Mouse (Mus musculus): ENCODE data around the gene Rfk.

Rfk gene

DNA sequence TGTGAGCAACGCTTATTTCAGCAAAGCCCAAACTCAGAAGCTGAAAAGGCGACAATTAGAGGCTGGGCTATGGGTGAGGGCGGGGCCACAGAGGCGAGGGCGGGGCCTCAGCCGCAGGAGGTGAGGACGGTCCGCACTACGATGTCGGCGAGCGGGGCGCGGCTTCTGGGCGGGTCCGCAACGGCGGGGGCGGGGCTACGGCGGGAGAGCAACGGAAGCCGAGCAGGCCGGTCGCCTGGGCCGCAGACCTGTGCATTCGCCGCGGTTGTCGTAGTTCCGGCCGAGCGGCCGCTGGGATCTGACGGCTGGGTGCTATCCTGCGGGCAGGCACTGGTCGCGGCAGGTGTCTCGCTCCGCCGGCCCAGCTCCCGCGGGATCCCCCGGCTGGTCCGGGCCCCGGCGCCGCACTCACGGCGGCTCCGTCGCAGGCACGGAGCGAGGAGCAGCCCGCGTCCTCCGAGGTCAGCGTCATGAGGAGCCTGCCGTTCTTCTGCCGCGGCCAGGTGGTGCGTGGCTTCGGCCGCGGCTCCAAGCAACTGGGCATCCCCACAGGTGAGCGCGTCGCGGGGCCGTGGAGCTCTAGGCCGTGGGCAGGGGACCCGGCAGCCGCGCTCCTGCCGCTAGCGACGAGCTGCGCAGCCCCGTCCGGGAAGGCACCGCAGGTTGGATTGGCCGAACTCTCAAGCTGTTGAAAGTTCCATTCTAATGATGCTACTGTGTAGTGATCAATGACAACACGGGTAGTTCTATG lies at the start of gene Rfk:
TSS of gene Rfk (plus strand) at position 203 of the 751 bp plus-strand sequence.
- DNase-seq (ENCODE audit: extremely low spot score, low spot score) = peak; percentile 94

DNA sequence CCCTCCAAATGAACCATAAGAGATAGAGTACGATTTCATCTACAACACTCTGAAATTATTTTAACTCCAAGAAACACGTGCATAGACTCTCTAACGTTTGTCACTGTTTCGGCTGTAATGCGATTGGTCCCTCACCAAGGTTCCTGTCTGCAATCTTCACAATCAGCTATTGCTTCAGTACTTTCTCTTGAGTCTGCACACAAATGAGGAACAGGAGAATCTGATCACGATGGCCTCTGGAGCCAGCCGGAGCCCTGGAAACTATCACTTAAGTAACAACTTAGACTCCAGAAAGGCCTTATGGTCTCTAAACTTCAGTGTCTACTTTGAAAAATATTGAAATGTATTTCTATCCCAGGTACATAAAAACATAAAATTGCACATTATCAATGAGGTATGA lies 49.0 kb upstream of the Rfk start:
- no peak for DNase-seq (ENCODE audit: extremely low spot score, low spot score)

DNA sequence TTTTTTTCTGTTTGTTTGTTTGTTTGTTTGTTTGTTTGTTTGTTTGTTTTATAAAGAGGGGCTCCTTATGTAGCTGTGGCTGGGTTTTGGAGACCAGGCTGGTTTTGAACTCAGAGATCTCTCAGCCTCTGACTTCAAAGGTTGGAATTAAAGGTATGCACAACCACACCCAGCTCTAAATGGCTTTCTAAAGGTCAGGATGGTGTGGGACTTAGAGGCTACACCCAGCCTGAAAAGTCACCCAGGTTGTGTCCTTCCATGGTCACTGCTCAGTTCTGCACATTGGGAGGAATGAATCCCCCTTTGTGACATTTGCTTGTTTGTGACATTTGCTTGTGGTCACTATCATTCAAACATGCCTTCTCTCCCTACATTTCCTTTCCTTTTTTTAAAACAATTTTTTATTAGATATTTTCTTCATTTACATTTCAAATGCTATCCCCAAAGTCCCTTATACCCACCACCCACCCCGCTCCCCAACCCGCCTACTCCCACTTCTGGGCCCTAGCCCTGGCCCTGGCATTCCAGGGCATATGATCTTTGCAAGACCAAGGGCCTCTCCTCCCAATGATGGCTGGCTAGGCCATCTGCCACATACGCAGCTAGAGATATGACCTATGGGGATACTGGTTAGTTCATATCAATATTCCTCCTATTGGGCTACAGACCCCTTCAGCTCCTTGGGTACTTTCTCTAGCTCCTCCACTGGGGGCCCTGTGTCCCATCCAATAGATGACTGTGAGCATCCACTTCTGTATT lies 46.9 kb upstream of the Rfk start:
- DNase-seq (ENCODE audit: extremely low spot score, low spot score) = no peak

DNA sequence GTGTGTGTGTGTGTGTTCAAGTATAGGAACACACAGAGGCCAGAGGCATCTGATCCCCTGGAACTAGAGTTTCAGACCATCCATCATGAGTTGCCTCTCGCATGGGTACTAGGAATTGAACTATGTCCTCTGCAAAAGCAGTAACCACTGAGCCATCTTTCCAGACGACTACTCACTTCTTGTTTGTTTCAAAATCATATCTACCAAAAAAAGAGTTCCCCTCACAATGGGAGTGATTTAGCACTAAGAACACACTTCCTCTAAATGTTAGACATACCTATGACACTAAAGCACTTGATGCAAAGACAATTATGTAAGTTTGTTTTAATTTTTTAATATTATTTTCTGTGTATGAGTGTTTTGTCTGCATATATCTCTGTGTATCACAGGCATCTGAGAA lies 46.0 kb upstream of the Rfk start:
- no peak for DNase-seq (ENCODE audit: extremely low spot score, low spot score)

DNA sequence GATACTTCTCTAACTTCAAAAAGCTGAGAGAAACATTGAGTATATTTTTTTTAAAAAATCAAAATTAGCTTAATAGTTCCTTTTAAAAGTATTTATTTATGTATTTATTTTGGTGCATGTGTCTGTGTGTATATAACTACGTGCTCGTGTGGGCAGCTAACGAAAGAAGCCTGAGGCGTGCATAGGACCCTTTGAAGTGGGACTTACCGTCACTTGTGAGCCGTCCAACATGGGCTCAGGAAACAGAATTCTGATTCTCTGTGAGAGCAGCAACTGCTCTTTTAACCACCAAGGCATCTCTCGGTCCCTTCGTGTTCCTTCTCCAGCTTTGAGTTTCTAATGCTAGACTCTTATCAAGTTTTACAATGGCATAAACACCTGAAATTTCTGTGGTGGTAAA lies 40.1 kb upstream of the Rfk start:
- no peak for DNase-seq (ENCODE audit: extremely low spot score, low spot score)

DNA sequence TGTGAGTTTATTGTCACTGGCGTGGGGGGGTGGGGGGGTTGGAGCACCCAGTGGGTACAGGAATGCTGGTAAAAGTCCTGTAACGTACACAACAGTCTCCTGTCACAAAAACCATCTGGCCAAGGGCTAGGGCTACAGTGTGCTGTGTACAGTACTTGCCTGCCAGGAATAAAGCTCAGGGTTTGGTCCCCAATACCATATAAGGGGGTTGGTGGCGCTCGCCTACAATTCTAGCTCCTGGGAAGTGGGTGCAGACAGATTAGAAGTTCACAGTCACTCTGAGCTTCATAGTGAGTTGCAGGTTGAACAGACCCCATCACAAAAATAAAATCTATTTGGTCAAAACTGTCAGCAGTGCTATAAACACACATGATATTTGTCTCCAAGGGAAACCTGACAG lies 39.5 kb upstream of the Rfk start:
- DNase-seq (ENCODE audit: extremely low spot score, low spot score) = no peak

DNA sequence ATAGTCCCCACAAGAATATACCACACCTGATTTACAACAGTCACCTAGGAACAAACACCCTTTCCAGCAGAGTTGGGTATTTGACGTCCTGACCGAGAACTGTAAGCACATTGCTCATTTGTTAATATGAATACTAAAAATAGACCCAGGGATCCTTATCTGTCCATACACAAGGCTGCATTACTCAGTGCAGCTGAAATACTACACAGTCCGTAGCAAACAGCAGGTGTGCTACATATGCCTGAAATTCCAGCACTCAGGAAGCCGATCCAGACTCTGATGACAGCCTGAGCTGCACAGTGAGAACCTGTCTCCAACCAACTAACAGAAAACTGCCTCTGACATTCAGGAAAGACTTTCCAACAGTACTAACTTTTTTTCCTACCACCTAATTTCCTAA lies 39.0 kb upstream of the Rfk start:
- DNase-seq (ENCODE audit: extremely low spot score, low spot score) = no peak

DNA sequence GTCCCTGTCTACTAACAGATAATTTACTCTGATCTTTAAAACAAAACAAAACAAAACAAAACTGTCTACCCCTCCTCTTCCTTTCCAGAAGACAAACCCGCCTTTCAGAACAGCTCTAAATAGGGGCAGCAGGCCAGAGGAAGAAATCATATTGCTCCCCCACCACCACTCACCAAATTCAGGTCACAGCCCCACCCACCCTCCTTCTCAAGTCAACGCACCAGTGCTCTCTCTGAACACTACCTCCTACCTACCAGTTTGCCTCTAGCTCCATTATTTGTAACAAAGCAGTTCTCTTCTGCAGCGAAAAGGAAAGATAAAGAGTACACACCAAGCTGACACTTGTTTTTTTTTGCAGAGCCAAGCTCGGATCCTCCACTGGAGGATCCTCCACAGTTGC lies 38.5 kb upstream of the Rfk start:
- DNase-seq (ENCODE audit: extremely low spot score, low spot score) = no peak

DNA sequence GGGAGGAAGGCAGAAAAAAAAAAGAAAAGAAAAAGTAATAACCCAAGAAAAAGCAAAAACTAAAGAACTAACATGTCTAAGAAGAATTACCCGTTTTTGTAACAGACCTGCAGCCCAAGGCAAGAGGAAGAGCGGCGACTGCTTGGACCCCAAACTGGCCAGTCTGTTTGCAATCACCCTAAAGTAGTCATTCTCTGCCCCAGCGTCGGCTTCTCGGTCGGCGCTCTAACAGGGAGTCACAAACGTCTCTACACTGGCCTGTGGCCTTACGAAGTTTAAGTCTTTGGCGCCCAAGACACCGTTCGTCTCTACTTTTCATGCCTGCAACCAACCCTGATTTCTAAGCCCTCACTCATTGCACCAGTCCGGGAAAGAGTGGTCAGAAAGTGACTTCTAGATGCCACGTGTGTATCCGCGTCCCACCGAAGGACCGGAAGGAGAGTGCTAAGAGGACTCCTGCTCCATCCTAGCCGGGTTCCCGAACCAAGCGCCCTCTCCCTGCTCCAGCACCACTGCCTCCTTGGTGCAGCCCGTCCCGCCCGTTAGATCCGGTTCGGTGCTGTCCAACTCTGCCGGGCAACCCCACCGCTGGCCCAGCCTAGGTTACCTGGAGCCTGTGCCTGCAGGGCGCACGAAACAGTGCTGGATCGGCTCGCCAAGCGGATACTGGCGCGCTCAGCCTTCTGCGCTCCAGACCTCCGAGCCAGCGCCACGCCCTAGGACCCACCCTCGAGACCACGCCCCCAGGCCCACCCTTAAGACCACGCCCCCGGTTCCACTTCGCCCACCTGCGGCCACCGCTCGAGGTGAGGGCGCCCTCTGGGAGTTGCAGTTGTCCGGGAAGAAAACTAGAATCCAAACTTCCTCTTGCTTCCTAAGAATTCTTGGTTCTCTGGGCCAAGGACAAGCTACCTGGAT lies 37.6 kb upstream of the Rfk start:
- DNase-seq (ENCODE audit: extremely low spot score, low spot score) = peak; percentile 70

DNA sequence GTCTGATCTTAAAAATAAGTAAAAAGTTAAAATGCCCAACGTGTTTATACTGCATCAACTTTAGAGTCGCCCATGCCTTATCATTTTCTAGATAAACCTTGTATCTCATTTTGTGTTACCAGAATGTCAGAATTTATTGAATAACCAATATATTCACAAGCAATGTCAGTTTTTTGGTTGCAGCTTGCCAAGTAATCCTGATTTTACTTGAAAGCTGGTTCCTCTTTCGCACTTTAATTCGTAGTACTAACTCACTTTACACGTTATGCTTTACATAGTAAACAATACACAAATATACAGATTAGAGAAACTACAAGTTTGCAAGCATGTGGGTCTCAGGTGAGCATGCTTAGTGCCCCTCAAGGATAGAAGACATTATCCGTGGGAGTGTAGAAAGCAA lies 36.9 kb upstream of the Rfk start:
- DNase-seq (ENCODE audit: extremely low spot score, low spot score) = no peak

DNA sequence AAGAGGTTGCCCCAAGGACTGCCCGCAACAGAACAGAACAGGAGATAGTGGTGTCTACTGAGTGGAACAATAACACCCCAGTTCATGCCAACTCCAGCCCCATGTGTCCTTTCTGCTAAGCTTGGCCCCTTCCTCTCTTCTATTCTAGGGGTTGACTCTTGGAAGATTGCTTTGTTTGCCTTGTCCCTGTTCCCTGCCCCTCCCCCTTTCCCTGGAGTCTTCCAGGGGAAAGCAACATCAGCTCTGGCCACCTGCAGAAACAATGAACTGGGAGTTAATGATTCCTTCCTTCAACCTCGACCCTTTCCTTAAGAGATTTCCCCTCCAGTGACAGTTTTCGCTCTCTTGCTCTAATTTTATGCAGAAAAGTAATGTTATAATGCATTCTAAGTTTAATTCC lies 36.5 kb upstream of the Rfk start:
- DNase-seq (ENCODE audit: extremely low spot score, low spot score) = no peak

DNA sequence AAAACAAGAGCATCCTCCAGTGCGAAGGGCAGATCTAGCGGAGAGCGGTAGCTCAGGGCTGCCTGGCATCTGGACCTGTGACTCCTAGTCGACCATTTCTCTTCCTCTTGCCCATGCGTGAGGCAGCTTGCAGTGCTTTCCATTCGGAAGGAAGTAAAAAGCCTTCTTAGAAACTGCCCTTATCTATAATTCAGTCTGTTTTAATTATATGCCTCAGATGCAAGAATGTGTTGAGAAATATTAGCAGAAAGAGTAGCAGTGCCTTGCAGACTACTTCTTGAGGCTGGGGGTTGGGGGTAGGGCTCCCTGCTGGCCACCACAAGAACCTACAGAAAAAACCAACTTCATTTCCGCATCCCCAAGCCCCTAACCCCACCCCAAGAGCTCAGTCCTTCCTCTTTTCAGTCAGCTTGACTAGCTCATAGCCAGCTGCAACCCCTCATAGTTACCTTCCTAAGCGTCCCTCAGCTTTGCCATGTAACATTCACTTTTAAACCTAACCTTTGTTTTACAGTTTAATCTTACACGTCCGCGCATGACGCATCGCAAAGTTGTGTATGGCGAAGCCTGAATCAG lies 34.4 kb upstream of the Rfk start:
- no peak for DNase-seq (ENCODE audit: extremely low spot score, low spot score)

DNA sequence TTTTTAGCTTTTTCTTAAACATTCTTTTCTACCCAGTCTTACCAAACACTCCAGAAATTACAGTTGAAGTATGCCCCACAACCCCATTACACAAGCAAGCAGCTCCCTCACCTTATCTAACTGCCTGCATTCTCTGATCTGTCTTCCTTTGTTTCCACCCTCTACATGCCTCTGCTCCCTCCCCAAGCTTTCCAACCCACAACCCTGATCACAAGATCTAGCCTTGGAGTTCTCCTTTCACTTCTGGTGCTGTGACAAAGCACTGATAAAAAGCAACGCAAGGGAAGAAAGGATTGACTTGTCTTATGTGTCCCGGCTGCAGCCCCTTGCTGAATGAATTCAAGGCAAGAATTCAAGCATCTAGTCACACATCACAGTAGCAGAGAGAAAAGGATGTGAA lies 32.7 kb upstream of the Rfk start:
- no peak for DNase-seq (ENCODE audit: extremely low spot score, low spot score)

DNA sequence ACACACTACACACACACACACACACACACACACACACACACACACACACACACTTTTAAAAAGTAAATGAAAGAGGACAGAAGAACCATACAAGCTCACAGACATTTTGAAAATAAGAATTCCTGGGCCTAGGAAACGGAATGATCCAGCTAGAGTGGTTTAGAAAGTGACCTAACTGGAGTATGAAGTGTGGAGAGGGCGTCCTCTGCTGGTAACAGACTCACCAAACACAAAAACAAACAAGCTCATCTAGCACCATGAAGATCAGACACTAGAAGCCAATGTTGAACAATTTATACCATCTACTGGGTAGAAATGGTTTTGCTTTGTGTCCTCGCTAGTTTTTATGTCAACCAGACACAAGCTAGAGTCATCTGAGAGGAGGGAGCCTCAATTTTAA lies 29.1 kb upstream of the Rfk start:
- DNase-seq (ENCODE audit: extremely low spot score, low spot score) = no peak

DNA sequence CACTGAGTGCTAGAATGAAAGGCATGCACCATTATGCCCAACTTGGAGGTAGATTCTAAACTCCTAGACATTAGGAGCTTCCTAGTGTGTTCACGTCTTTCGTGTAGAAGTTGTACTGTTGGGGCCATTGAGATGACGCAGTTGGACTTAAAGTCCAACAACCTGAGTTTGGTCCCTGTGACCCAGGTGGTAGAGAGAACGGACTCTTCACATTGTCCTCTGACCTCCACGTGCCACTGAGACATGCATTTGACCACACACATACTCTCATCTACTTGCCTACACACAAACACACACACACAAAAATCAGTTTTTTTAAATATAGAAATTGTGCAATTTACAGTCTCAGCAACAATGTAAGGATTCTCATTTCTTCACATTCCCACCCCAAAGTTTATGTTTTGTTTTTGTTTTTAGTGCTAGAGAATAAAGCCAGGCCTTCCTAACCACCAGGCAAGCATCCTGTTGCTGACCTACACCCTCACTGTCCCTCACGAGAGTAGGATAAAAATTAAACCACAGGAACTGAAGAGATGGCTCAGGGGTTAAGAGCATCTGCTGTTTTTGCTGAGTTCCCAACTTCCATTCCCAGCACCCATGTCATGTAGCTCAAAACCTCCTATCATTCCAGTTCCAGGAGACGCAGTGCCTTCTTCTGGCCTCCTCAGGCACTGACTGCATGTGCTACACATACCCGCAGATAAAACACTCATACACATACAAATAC lies 27.3 kb upstream of the Rfk start:
- no peak for DNase-seq (ENCODE audit: extremely low spot score, low spot score)

DNA sequence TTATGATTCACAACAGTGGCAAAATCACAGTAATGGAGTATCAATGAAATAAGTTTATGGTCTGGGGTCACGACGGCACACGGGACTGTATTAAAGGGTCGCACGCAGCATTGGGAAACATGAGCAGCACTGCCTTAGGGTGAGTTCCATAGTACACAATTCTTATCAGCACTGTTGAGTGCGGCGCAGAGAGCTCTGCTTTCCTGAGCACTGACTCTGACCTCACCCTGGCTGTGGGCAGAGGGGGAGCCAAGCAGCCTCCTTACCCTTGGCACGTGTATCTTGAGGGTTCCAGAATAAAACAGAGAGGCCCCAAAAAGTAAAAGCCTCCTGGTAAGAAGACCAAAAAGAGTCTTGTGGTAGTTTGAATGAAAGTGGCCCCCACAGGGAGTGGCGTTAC lies 25.3 kb upstream of the Rfk start:
- no peak for DNase-seq (ENCODE audit: extremely low spot score, low spot score)

DNA sequence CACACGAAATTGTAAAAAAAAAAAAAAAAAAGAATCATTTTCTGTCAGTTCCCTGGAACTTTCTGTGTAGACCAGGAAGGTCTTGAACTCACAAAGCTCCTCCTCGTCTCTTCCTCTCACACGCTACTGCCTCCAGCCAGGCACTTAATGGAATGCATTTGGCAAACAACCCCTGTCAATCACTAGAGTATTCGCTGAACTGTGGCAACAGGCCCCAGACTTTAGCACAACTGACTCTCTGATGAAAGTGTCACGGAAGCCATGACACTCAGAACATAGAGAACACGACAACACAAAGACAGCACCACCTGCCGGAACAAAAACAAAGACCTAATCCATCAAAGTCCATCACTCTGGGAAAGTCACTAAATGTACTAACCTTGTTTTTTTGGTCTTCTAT lies 24.3 kb upstream of the Rfk start:
- DNase-seq (ENCODE audit: extremely low spot score, low spot score) = no peak

DNA sequence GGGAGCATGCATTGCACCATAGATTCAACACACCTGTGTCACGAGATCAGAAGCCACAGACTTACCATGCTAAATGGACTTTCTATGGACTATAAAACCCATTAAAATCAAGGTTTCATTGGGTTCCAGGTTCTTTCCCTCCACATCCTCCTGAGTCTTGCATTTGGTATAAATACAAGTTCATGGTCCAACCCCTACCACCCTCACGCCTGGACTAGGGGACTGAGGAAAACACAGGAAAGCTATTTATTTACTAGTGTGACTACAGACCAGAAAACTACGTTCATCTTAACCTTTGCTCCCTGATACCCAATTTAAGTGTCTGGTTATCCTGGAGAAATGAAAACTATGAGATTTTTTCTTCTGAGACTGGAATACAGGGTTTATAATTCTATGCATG lies 21.1 kb upstream of the Rfk start, which contains the start of gene Gcnt1:
TSS of gene Gcnt1 (minus strand) at position 144 of the 400 bp plus-strand sequence.
- DNase-seq (ENCODE audit: extremely low spot score, low spot score) = no peak

DNA sequence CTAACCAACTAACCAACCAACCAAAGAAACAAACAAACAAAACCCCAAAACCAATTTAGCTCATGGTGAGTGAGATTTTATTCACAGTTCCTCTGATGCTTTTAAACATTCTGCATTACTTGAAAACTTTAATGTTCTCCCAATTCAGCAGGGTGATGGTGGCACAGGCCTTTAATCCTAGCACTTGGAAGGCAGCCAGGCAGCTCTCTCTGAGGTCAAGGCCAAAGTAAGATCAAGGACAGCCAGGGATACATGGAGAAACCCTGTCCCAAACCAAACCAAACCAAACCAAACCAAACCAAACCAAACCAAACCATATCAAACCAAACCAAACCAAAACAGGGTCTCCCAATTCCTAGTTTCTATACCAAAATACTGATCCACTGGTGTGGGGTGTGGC lies 15.0 kb upstream of the Rfk start:
- DNase-seq (ENCODE audit: extremely low spot score, low spot score) = no peak

DNA sequence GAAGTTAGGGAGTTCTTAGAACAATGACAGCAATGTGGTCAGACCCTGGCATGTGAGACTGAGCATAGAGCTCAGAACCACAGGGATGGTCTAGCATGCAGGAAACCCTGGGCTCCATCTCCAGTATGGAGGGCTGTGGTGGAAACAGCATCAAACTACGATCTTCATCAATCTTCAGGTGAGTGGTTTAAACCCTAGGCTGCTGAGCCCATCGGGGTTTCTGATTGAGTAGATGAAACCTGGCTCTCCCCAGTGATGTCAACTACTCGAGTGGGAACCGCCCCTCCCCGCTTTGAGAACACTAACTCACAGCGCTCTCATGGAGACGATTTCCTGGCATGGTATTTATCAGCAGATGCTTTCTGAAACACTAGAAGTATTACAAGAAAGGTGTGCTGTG lies 13.3 kb upstream of the Rfk start:
- no peak for DNase-seq (ENCODE audit: extremely low spot score, low spot score)

DNA sequence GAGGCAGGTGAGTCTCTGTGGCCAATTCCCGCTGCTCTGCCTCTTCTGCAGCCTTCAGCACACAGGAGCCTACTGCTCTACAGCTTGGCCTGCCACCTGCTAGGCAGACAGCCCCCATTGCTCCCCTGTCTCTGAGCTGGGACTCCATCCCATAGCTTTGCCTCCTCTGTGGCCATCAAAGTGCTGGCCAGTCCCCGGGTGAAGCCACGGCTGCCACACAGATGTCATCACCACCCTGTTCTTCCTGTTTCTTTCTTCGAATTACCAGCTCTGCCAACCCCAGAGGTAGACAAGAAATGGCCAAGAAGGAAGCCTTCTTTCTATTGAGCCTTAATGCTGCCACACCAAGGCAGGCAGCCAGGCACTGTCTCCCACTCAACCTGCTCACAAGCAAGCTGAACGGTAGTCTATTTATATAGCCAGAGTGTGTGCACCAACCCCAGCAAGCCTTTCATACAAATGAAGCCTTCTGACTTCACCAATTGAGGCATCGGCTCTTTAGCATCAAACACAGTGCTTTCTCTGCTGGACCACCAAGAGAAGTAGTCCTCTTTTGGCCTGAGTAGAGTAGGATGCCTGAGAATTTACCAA lies 10.9 kb upstream of the Rfk start:
- no peak for DNase-seq (ENCODE audit: extremely low spot score, low spot score)
